Mouse (Mus musculus) neural tube, postnatal 0 days (tissue): ENCODE data around the gene Stxbp5. TPM values are rescaled to one million over a fixed set of nuclear protein-coding genes. Genes with fewer than 3 reads are reported as not detected.

ENCODE experiments used
- polyA plus RNA-seq: library from polyadenylated mRNA; unstranded; fragments of >200 nt; fragmentation: Nextera tagmentation; extraction: Ambion mirVana; gene quantifications from 2 replicates; pipeline ENCODE4 v1.2.1, GENCODE M21; 2015

The Stxbp5 gene
- polyA plus RNA-seq: 9.8 and 10.7 TPM in 2 replicates

GRCm38 (mm10) chr10:9901071-9901696, at the start of gene Stxbp5:
Stxbp5 (minus strand) TSS chr10:9901079.

Other genes with a start within 250 kb of the Stxbp5 start
- 4.5 and 4.7 TPM in 2 replicates for gene Samd5, start 225.9 kb downstream of the Stxbp5 start, polyA plus RNA-seq